Mouse (Mus musculus) cerebellum, postnatal 4 days (tissue): ENCODE measurements at regions not wholly inside any gene's neighbourhood (a gene's known extent, or its start where the extent isn't known, plus 50 kb on each side); places are given as distances from the start of the nearest gene placed in this dataset.
A peak's percentile ranks its signal among the peaks of the same experiment; 100 is the strongest.

Experiments used
- DNase-seq, 2 experiments: peaks; one replicate each; pipeline ENCODE4 v3.0.0; 2022; ENCODE audit warnings: low spot score in 2 of 2, mixed read lengths in 1 of 2

- DNase-seq, result no peak
Observed at GRCm38 (mm10) chr5:126023906-126024305, 492.3 kb downstream of the Tmem132b start.

GRCm38 (mm10) chr5:126034846-126035245, 503.3 kb downstream of the Tmem132b start:
- no peak for DNase-seq

- DNase-seq, result no peak
Observed at GRCm38 (mm10) chr5:126036686-126037085, 505.1 kb downstream of the Tmem132b start.

- no peak for DNase-seq
Observed at GRCm38 (mm10) chr5:126045761-126046160, 514.2 kb downstream of the Tmem132b start.

GRCm38 (mm10) chr5:126063644-126064043, 532.1 kb downstream of the Tmem132b start:
- DNase-seq, result no peak

- peak in 1 of 2 experiments; percentile 20 for DNase-seq
Observed at GRCm38 (mm10) chr5:126079281-126079838, 547.8 kb downstream of the Tmem132b start.

- DNase-seq, result peak in 1 of 2 experiments; percentile 13
Observed at GRCm38 (mm10) chr5:126088251-126088914, 556.8 kb downstream of the Tmem132b start.

- DNase-seq, result no peak
Observed at GRCm38 (mm10) chr5:126093196-126093595, 561.6 kb downstream of the Tmem132b start.

GRCm38 (mm10) chr5:126096616-126097261, 565.2 kb downstream of the Tmem132b start:
- peak in 1 of 2 experiments; percentile 37 for DNase-seq

GRCm38 (mm10) chr5:126097262-126097628, 565.7 kb downstream of the Tmem132b start:
- no peak for DNase-seq

- DNase-seq, result no peak
Observed at GRCm38 (mm10) chr5:126098433-126098832, 566.9 kb downstream of the Tmem132b start.

- DNase-seq, result no peak
Observed at GRCm38 (mm10) chr5:126099931-126100330, 568.4 kb downstream of the Tmem132b start.

- DNase-seq, result no peak
Observed at GRCm38 (mm10) chr5:126104464-126104863, 572.9 kb downstream of the Tmem132b start.

GRCm38 (mm10) chr5:126104883-126105282, 573.3 kb downstream of the Tmem132b start:
- no peak for DNase-seq

GRCm38 (mm10) chr5:126105446-126105845, 573.9 kb downstream of the Tmem132b start:
- DNase-seq, result no peak

GRCm38 (mm10) chr5:126107020-126107419, 575.4 kb downstream of the Tmem132b start:
- DNase-seq, result no peak

- DNase-seq, result no peak
Observed at GRCm38 (mm10) chr5:126108837-126109236, 577.3 kb downstream of the Tmem132b start.

- no peak for DNase-seq
Observed at GRCm38 (mm10) chr5:126117291-126117690, 585.7 kb downstream of the Tmem132b start.

GRCm38 (mm10) chr5:126117906-126118521, 586.4 kb downstream of the Tmem132b start:
- DNase-seq, result no peak

- DNase-seq, result no peak
Observed at GRCm38 (mm10) chr5:126118731-126119130, 587.2 kb downstream of the Tmem132b start.

- DNase-seq, result no peak
Observed at GRCm38 (mm10) chr5:126123216-126123615, 591.6 kb downstream of the Tmem132b start.

- no peak for DNase-seq
Observed at GRCm38 (mm10) chr5:126127486-126127885, 595.9 kb downstream of the Tmem132b start.

GRCm38 (mm10) chr5:126148908-126149307, 617.3 kb downstream of the Tmem132b start:
- DNase-seq, result no peak
